Mouse (Mus musculus) layer of hippocampus, postnatal 25 days (tissue): ENCODE data around the gene Calhm1. TPM values are rescaled to one million over a fixed set of nuclear protein-coding genes. Genes with fewer than 3 reads are reported as not detected.

ENCODE experiments used
- total RNA-seq, 2 experiments: library from RNA; stranded (reverse); gene quantifications; 2 replicates each; pipeline ENCODE4 v1.2.3; 2021

Gene Calhm1
- total RNA-seq, 2 experiments from 2014 or later, result not detected

Other genes starting within 250 kb of the Calhm1 start
- 100 to 1,000 TPM; 178 to 189 TPM for gene Ina, start 129.6 kb downstream of the Calhm1 start, total RNA-seq
- gene Nt5c2, start 129.1 kb downstream of the Calhm1 start, total RNA-seq, result 10 to 100 TPM; 70.7 to 71.1 TPM
- gene Pcgf6, start 93.3 kb downstream of the Calhm1 start, total RNA-seq, result 10 to 100 TPM; 14.5 to 20.2 TPM
- 1 to 10 TPM; 6.0 to 7.2 TPM for gene Taf5, start 76.5 kb downstream of the Calhm1 start, total RNA-seq
- 100 to 1,000 TPM; 780 to 828 TPM for gene Usmg5, start 53.6 kb downstream of the Calhm1 start, total RNA-seq
- 10 to 100 TPM; 15.7 to 19.2 TPM for gene Pdcd11, start 53.5 kb downstream of the Calhm1 start, total RNA-seq
- 1 to 10 TPM; 4.9 to 5.2 TPM for gene Calhm2, start 6.0 kb downstream of the Calhm1 start, total RNA-seq
- gene Calhm3, start 13.5 kb upstream of the Calhm1 start, total RNA-seq, result not detected
- 100 to 1,000 TPM; 186 to 192 TPM for gene Neurl1a, start 34.6 kb upstream of the Calhm1 start, total RNA-seq